Mouse (Mus musculus) liver, adult 2 months (tissue): ENCODE data around the gene Gm10643.

Experiments
- CTCF ChIP-seq: fragments of 200-500 bp; IDR thresholded peaks from 2 replicates; pipeline ENCODE4 v1.5.1; 2011; ENCODE audit warnings: low read depth, low read length, control low read depth
- POLR2A ChIP-seq: fragments of 200-500 bp; IDR thresholded peaks from 2 replicates; pipeline ENCODE4 v1.6.1; 2011; ENCODE audit warnings: low read length, control low read depth; ENCODE audit not compliant: insufficient read depth; ENCODE audit errors: extremely low read depth

GRCm38 (mm10) chr8:84073230-84073976 lies 8.5 kb upstream of the Gm10643 start:
- TF ChIP-seq POLR2A, result no peak
- no peak for TF ChIP-seq CTCF
